Mouse (Mus musculus): ENCODE measurements around the gene Col5a2.

DNA sequence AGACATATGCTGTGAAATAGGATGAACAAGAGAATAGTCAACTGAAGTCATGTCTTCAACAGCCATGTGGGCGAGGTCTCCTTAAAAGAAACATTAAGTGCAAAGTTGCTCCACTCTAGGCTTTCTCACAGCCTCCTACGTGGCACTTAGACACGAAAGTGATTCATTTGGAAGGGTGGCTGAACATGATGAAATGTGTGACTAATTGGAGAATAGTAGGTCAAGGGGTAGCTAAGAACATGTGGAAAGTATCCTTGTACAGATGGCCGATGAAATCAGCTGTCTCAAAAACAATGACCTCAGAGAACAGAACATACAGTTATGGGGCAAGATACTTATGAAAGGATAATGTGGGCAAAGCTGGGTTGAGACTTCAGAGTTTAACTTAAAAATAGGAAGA lies 147.1 kb downstream of the Col5a2 start:
- no peak for TF ChIP-seq CTCF (IDR thresholded peaks at IDR 0.05; ENCODE audit: insufficient read depth, low read length)
- TF ChIP-seq POLR2A (IDR thresholded peaks at IDR 0.05; ENCODE audit: borderline replicate concordance, extremely low read depth, low read depth, low read length), result no peak

Data from lung, adult 2 months (tissue).